Mouse (Mus musculus) small intestine, adult 2 months (tissue): ENCODE results near the gene Polr3g. TPM values are rescaled to one million over a fixed set of nuclear protein-coding genes. Genes with fewer than 3 reads are reported as not detected.

Experiments
- H3K27ac ChIP-seq: fragments of 200-500 bp; 2 replicates; pipeline ENCODE4 v1.5.1; 2012; ENCODE audit warnings: low read depth, low read length, control low read depth, inconsistent platforms; ENCODE audit not compliant: insufficient read depth
- H3K27me3 ChIP-seq: fragments of 200-500 bp; 2 replicates; pipeline ENCODE4 v1.6.1; 2012; ENCODE audit warnings: mild to moderate bottlenecking, moderate library complexity, low read length, inconsistent platforms; ENCODE audit not compliant: control insufficient read depth, insufficient read depth
- H3K36me3 ChIP-seq: fragments of 200-500 bp; 2 replicates; pipeline ENCODE4 v1.6.1; 2012; ENCODE audit warnings: mild to moderate bottlenecking, low read length, control low read depth, inconsistent platforms; ENCODE audit not compliant: control insufficient read depth, insufficient read depth
- H3K4me1 ChIP-seq: fragments of 200-500 bp; 2 replicates; pipeline ENCODE4 v1.6.1; 2012; ENCODE audit warnings: low read length, inconsistent platforms, mixed read lengths; ENCODE audit not compliant: control insufficient read depth, insufficient read depth, insufficient read length
- H3K4me3 ChIP-seq: fragments of 200-500 bp; 2 replicates; pipeline ENCODE4 v1.5.1; 2012; ENCODE audit warnings: low read depth, mild to moderate bottlenecking, control low read depth, inconsistent platforms, low read length, moderate library complexity
- CTCF ChIP-seq: fragments of 200-500 bp; IDR thresholded peaks from 2 replicates; pipeline ENCODE4 v1.5.1; 2012; ENCODE audit warnings: low read depth, mild to moderate bottlenecking, control low read depth, inconsistent platforms, low read length, moderate library complexity, mixed read lengths; ENCODE audit not compliant: insufficient replicate concordance, insufficient read length; ENCODE audit errors: extremely low read depth
- POLR2A ChIP-seq: fragments of 200-500 bp; IDR thresholded peaks from 2 replicates; pipeline ENCODE4 v1.6.1; 2012; ENCODE audit warnings: low read depth, mild to moderate bottlenecking, control low read depth, inconsistent platforms, low read length, moderate library complexity
- WGBS: fragments of 180-500 bp; shearing (Covaris S2); methylation state at CpG from one replicate; pipeline ENCODE4 v1.1.7; 2018; 5-methylcytosine and 5-hydroxymethylcytosine counted together
- polyA plus RNA-seq: library from polyadenylated mRNA; depleted of rRNA; stranded (reverse); fragments of >200 nt; gene quantifications from 2 replicates; pipeline ENCODE4 v1.2.3, GENCODE M21; 2012

Gene Polr3g
- polyA plus RNA-seq, 1 experiment = 4.2 TPM

DNA sequence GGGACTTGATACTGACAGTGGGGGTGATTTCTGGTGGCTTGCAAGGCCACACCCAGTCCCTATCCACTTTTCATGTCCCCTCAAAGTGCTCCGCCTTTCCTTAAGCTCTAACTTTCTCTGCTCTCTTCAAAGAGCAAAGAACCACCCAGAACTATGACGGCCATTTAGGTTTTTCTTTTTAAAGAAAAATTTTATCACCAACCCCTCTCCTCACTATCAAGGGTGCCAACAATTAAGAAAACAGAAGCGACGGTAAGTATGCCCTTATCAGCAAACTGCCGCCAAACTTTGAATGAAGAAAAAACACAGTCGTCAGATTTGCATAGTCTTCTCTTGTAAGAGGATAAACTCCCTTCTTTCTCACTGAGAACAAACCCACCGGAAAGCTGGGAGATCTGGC, 547 bp downstream of the Polr3g start:
- H3K27ac ChIP-seq = no peak overlapping the region
- no peak for TF ChIP-seq POLR2A
- no peak for TF ChIP-seq CTCF
- H3K4me3 ChIP-seq = peak overlapping the region; percentile 73
- no peaks in the 10 kb centered on the region for H3K36me3 ChIP-seq
- H3K4me1 ChIP-seq = peaks cover 5% of the 10 kb centered on the region; the same call in 1 of the 2 replicates
- H3K27me3 ChIP-seq = no peaks in the 10 kb centered on the region
- 2% methylated on average over 7 of the region's 7 CpGs for WGBS

DNA sequence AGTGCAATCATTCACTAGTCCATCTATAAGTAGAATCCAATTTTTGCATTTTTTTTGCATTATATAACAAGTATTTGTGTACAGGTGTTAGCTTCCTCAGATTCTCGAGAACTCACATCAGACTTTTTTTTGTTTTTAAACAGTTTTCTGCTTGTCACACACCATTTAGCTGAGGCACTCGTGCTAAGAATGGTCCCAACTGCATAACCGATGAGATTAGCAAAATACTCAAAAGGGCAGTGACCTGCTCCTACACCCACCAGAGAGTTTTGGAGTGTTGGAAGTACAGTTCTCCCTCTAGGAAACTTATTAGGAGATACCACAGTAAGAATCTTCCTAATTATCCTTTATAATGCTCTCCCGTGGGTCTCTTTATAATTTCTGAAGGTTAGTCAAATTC, 1.0 kb downstream of the Polr3g start:
- Histone ChIP-seq H3K27me3 (no peaks in the 10 kb centered on the region), H3K4me3 (peak overlapping the region; percentile 23; the same call in 1 of the 2 replicates), H3K4me1 (peaks cover 5% of the 10 kb centered on the region; the same call in 1 of the 2 replicates), H3K36me3 (no peaks in the 10 kb centered on the region), H3K27ac (no peak overlapping the region)
- TF ChIP-seq CTCF = no peak
- no peak for TF ChIP-seq POLR2A
- 22% methylated on average over 4 of the region's 4 CpGs for WGBS

DNA sequence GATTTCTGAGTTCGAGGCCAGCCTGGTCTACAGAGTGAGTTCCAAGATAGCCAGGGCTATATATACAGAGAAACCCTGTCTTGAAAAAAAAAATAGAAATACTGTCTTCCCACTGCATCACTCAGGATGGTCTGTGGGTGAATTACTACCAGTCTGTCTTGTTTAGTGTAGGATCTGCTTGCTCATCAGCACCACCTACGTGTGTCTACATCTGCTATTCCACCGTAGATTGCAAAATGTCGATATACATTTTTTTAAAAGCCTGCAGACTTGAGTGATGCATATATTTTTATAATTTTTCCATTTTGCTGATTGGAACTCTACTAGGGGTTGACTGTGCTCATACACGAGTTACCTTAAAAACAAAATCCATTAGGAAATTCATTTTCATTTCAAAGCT, 4.5 kb downstream of the Polr3g start:
- no peak overlapping the region for H3K4me3 ChIP-seq
- no peaks in the 10 kb centered on the region for H3K27me3 ChIP-seq
- TF ChIP-seq POLR2A (no peak), CTCF (no peak)
- H3K27ac ChIP-seq = no peak overlapping the region
- H3K4me1 ChIP-seq = peaks cover 2% of the 10 kb centered on the region; the same call in 1 of the 2 replicates
- 93% methylated on average over 5 of the region's 5 CpGs for WGBS
- H3K36me3 ChIP-seq = no peaks in the 10 kb centered on the region

DNA sequence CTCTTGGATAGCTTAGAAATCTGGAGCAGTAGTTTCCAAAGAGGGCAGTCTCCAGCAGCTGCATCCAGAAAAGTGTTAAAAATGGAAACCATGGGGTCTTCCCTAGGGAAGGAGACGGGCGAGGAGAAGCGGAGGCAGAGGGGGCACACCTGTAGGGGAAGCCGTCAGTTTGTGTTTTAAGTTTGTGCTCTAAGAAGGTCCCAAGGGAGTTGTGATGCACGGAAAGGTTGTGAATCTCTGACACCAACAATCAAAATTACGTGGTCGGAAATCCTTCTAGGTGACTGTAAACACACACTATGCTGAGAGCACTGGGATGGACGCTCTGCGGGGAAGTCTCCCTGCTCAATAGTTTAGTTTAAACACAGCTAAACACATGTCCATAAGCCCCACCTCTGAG, 7.2 kb downstream of the Polr3g start:
- no peaks in the 10 kb centered on the region for H3K36me3 ChIP-seq
- H3K4me1 ChIP-seq = no peaks in the 10 kb centered on the region
- no peak overlapping the region for H3K27ac ChIP-seq
- WGBS = 89% methylated on average over 9 of the region's 9 CpGs
- H3K27me3 ChIP-seq = no peaks in the 10 kb centered on the region
- H3K4me3 ChIP-seq = no peak overlapping the region
- TF ChIP-seq POLR2A (no peak), CTCF (no peak)

DNA sequence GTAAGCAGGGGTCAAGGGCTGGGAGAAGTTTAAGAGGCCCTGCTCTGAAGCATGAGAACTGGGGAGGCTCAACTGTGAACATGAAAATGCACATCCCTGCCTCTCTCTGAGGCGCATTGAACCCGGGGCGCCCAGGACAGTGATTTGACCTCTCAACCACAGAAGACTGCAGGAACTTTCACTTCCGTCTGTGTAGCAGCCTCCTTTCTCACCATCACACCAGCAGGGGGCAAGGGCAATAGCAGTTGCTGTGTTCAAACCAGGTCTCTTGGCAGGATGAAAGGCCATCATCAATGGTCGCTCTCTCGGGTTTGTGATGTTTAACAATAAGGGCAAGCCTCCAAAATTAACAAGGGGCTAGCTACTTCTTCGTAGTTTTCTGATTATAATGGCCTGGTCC, 7.7 kb downstream of the Polr3g start:
- 79% methylated on average over 7 of the region's 7 CpGs for WGBS
- H3K27me3 ChIP-seq = no peaks in the 10 kb centered on the region

DNA sequence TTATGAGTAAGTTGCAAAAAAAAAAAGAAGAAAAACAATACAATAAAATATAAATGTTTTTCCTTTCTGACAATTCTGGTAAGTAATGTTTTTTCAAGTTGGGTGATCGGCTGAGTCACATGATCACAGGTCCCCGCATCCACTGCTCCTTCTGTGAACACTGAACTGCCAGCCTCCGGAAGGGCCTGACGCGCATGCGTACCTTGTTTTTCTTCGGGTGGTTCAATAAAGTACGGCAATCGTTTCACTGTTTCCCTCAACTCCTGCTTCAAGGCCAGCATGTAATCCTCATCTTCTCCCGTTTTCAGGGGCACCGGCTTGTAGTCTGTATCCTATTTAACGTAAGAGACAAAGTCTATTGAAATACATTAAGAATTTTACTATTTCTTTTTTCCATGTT, 16.4 kb downstream of the Polr3g start:
- Histone ChIP-seq H3K4me1 (no peaks in the 10 kb centered on the region), H3K36me3 (peaks cover 11% of the 10 kb centered on the region), H3K4me3 (no peak overlapping the region), H3K27ac (no peak overlapping the region), H3K27me3 (no peaks in the 10 kb centered on the region)
- TF ChIP-seq CTCF (no peak), POLR2A (no peak)
- WGBS = 92% methylated on average over 12 of the region's 12 CpGs

More for the DNA sequence above, 7.7 kb downstream of the Polr3g start:
- no peak overlapping the region for H3K27ac ChIP-seq
- H3K4me1 ChIP-seq = no peaks in the 10 kb centered on the region
- no peak for TF ChIP-seq POLR2A
- H3K36me3 ChIP-seq = no peaks in the 10 kb centered on the region
- H3K4me3 ChIP-seq = no peak overlapping the region

DNA sequence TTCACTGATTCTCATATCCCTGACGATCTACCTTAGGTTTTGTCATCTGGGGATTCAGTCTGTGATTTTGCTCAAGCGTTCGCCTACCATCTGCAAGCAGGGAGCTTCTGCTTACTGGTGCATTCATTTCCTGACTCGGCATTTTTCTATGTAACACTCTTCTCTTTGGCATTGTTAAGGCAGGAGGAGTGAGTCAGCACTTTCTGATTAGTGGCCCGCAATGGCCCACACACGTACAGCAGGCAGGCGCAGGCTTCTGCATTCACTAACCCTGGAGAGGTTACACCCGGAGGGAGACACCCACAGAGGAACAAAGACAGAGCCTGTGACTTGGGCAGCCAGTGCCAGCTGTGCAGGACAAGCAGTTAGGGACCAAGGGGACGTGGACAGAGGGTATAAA, 19.2 kb downstream of the Polr3g start:
- Histone ChIP-seq H3K27ac (no peak overlapping the region), H3K4me3 (no peak overlapping the region), H3K27me3 (no peaks in the 10 kb centered on the region), H3K36me3 (peaks cover 16% of the 10 kb centered on the region), H3K4me1 (no peaks in the 10 kb centered on the region)
- WGBS = 76% methylated on average over 9 of the region's 9 CpGs
- TF ChIP-seq CTCF (no peak), POLR2A (no peak)

DNA sequence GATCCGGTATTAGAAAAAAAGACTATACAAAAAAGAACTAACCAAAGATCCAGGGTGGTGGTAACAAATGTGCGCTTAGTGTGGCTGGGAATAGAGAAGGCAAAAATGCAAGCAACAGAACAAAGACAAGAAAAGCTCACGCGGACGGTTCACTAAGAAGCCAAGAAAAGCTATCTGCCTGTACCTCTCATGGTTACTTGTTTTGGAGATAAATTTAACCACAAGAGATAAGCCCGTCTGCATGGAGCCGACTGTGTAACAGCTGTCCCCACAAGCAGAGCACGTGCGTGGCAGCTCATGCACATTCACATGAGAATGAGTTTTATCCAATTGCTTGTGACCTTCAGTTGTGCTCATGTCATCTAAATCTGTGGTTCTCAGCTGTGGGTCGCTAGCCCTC, 20.3 kb downstream of the Polr3g start:
- H3K4me1 ChIP-seq = no peaks in the 10 kb centered on the region
- 68% methylated on average over 10 of the region's 10 CpGs for WGBS
- H3K27ac ChIP-seq = no peak overlapping the region
- H3K4me3 ChIP-seq = no peak overlapping the region
- H3K36me3 ChIP-seq = peaks cover 16% of the 10 kb centered on the region
- TF ChIP-seq CTCF (no peak), POLR2A (no peak)
- no peaks in the 10 kb centered on the region for H3K27me3 ChIP-seq
